Mouse (Mus musculus): ENCODE data around the gene Fdxacb1.

Gene Fdxacb1

GRCm38 (mm10) chr9:50808471-50808870 is 40.4 kb downstream of the Fdxacb1 start:
- no peak for DNase-seq (ENCODE audit: low spot score)

GRCm38 (mm10) chr9:50809146-50809545 is 41.1 kb downstream of the Fdxacb1 start:
- DNase-seq (ENCODE audit: low spot score): no peak

- no peak for DNase-seq (ENCODE audit: low spot score)
Measured at GRCm38 (mm10) chr9:50811187-50811586, 43.2 kb downstream of the Fdxacb1 start.

- DNase-seq (ENCODE audit: low spot score): no peak
Measured at GRCm38 (mm10) chr9:50811746-50812145, 43.7 kb downstream of the Fdxacb1 start.

- no peak for DNase-seq (ENCODE audit: low spot score)
Measured at GRCm38 (mm10) chr9:50813796-50814195, 45.8 kb downstream of the Fdxacb1 start.

GRCm38 (mm10) chr9:50815666-50816065 is 47.6 kb downstream of the Fdxacb1 start:
- DNase-seq (ENCODE audit: low spot score): no peak

- DNase-seq (ENCODE audit: low spot score): no peak
Measured at GRCm38 (mm10) chr9:50816512-50816911, 48.5 kb downstream of the Fdxacb1 start.

GRCm38 (mm10) chr9:50818050-50818449 is 50.0 kb downstream of the Fdxacb1 start:
- no peak for DNase-seq (ENCODE audit: low spot score)

GRCm38 (mm10) chr9:50819716-50820115 is 51.7 kb downstream of the Fdxacb1 start:
- no peak for DNase-seq (ENCODE audit: low spot score)

GRCm38 (mm10) chr9:50821651-50822050 is 53.6 kb downstream of the Fdxacb1 start:
- no peak for DNase-seq (ENCODE audit: low spot score)

- no peak for DNase-seq (ENCODE audit: low spot score)
Measured at GRCm38 (mm10) chr9:50822216-50822615, 54.2 kb downstream of the Fdxacb1 start.

All from testis, postnatal 10 days (tissue).